Mouse (Mus musculus) kidney, adult 2 months (tissue): Measurements from ENCODE around the gene Unc45b. TPM values are rescaled to one million over a fixed set of nuclear protein-coding genes. Genes with fewer than 3 reads are reported as not detected.
A peak's percentile ranks its signal among the peaks of the same experiment; 100 is the strongest.

ENCODE experiments used
- DNase-seq: peaks from one replicate; pipeline ENCODE4 v3.0.0; 2021
- H3K27ac ChIP-seq: fragments of 200-500 bp; 2 replicates; pipeline ENCODE4 v1.5.1; 2012; ENCODE audit warnings: low read depth, low read length, control low read depth, inconsistent platforms; ENCODE audit not compliant: insufficient read depth
- H3K27me3 ChIP-seq: fragments of 200-500 bp; replicated peaks from 2 replicates; pipeline ENCODE4 v1.6.1; 2012; ENCODE audit warnings: mild to moderate bottlenecking, moderate library complexity, low read length, inconsistent platforms; ENCODE audit not compliant: control insufficient read depth, insufficient read depth
- H3K36me3 ChIP-seq: fragments of 200-500 bp; 2 replicates; pipeline ENCODE4 v1.6.1; 2012; ENCODE audit warnings: mild to moderate bottlenecking, moderate library complexity, low read length, inconsistent platforms; ENCODE audit not compliant: control insufficient read depth, insufficient read depth
- H3K4me1 ChIP-seq: fragments of 200-500 bp; 2 replicates; pipeline ENCODE4 v1.6.1; 2011; ENCODE audit warnings: low read length; ENCODE audit not compliant: control insufficient read depth, insufficient read depth
- H3K4me3 ChIP-seq: fragments of 200-500 bp; 2 replicates; pipeline ENCODE4 v1.5.1; 2011; ENCODE audit warnings: mild to moderate bottlenecking, low read depth, low read length, control low read depth; ENCODE audit not compliant: insufficient read depth
- CTCF ChIP-seq: fragments of 200-500 bp; conservative IDR thresholded peaks from 2 replicates; pipeline ENCODE4 v1.5.1; 2011; ENCODE audit warnings: low read depth, mild to moderate bottlenecking, control low read depth, low read length, moderate library complexity, mixed read lengths; ENCODE audit not compliant: insufficient read depth, insufficient read length
- POLR2A ChIP-seq: fragments of 200-500 bp; IDR thresholded peaks from one replicate; pipeline ENCODE4 v1.6.1; 2011; ENCODE audit warnings: low read depth, low read length, control low read depth
- WGBS: fragments of 180-500 bp; shearing (Covaris S2); methylation state at CpG from one replicate; pipeline ENCODE4 v1.1.7; 2018; 5-methylcytosine and 5-hydroxymethylcytosine counted together
- polyA plus RNA-seq: library from polyadenylated mRNA; depleted of rRNA; stranded (reverse); fragments of >200 nt; gene quantifications from 2 replicates; pipeline ENCODE4 v1.2.3, GENCODE M21; 2012

Gene Unc45b
- polyA plus RNA-seq, 1 experiment, result 7.9 TPM

- TF ChIP-seq POLR2A (no peak), CTCF (no peak)
- Histone ChIP-seq H3K27me3 (no peaks in the 10 kb centered on the region), H3K4me3 (peak overlapping the region; percentile 64), H3K36me3 (no peaks in the 10 kb centered on the region), H3K27ac (peak overlapping the region; percentile 98), H3K4me1 (no peaks in the 10 kb centered on the region)
- peak; percentile 89 for DNase-seq
- 7% methylated on average over 28 of the region's 28 CpGs for WGBS
Observed at GRCm38 (mm10) chr11:82951865-82952611, 41.7 kb downstream of the Unc45b start.

GRCm38 (mm10) chr11:82952612-82953542 is 42.5 kb downstream of the Unc45b start:
- no peaks in the 10 kb centered on the region for H3K4me1 ChIP-seq
- peak overlapping the region; percentile 64 for H3K4me3 ChIP-seq
- H3K36me3 ChIP-seq, result no peaks in the 10 kb centered on the region
- TF ChIP-seq CTCF (no peak), POLR2A (no peak)
- no peaks in the 10 kb centered on the region for H3K27me3 ChIP-seq
- H3K27ac ChIP-seq, result peak overlapping the region; percentile 81
- WGBS, result 50% methylated on average over 9 of the region's 9 CpGs
- peak; percentile 51 for DNase-seq

- WGBS, result 62% methylated on average over 6 of the region's 6 CpGs
- Histone ChIP-seq H3K4me1 (no peaks in the 10 kb centered on the region), H3K4me3 (peak overlapping the region; percentile 31; the same call in 1 of the 2 replicates), H3K36me3 (no peaks in the 10 kb centered on the region), H3K27me3 (no peaks in the 10 kb centered on the region), H3K27ac (no peak overlapping the region)
- TF ChIP-seq POLR2A (no peak), CTCF (no peak)
- no peak for DNase-seq
Observed at GRCm38 (mm10) chr11:82954631-82955030, 44.3 kb downstream of the Unc45b start.

- Histone ChIP-seq H3K4me1 (no peaks in the 10 kb centered on the region; the same call in 1 of the 2 replicates), H3K36me3 (no peaks in the 10 kb centered on the region; the same call in 1 of the 2 replicates), H3K27ac (no peak overlapping the region), H3K4me3 (no peak overlapping the region), H3K27me3 (no peaks in the 10 kb centered on the region)
- 64% methylated on average over 10 of the region's 10 CpGs for WGBS
- TF ChIP-seq POLR2A (no peak), CTCF (no peak)
- DNase-seq, result no peak
Observed at GRCm38 (mm10) chr11:82956925-82957324, 46.6 kb downstream of the Unc45b start.

GRCm38 (mm10) chr11:82959613-82960012 is 49.3 kb downstream of the Unc45b start:
- Histone ChIP-seq H3K27ac (no peak overlapping the region), H3K4me1 (no peaks in the 10 kb centered on the region; the same call in 1 of the 2 replicates), H3K27me3 (no peaks in the 10 kb centered on the region), H3K4me3 (no peak overlapping the region), H3K36me3 (no peaks in the 10 kb centered on the region; the same call in 1 of the 2 replicates)
- DNase-seq, result peak; percentile 71
- WGBS, result 17% methylated on average over 4 of the region's 4 CpGs
- peak; percentile 45 for TF ChIP-seq CTCF
- TF ChIP-seq POLR2A, result no peak

GRCm38 (mm10) chr11:82961743-82962142 is 51.4 kb downstream of the Unc45b start:
- DNase-seq, result no peak
- Histone ChIP-seq H3K4me1 (no peaks in the 10 kb centered on the region; the same call in 1 of the 2 replicates), H3K4me3 (no peak overlapping the region), H3K27me3 (no peaks in the 10 kb centered on the region), H3K27ac (no peak overlapping the region), H3K36me3 (no peaks in the 10 kb centered on the region; the same call in 1 of the 2 replicates)
- TF ChIP-seq CTCF (no peak), POLR2A (no peak)
- whole genome bisulfite sequencing, result 47% methylated on average over 2 of the region's 2 CpGs

GRCm38 (mm10) chr11:82962215-82962614 is 51.9 kb downstream of the Unc45b start:
- 77% methylated on average over 8 of the region's 8 CpGs for WGBS
- TF ChIP-seq CTCF, result no peak
- TF ChIP-seq POLR2A, result no peak
- H3K4me3 ChIP-seq, result no peak overlapping the region

More at GRCm38 (mm10) chr11:82962215-82962614, 51.9 kb downstream of the Unc45b start:
- DNase-seq, result no peak
- no peaks in the 10 kb centered on the region for H3K27me3 ChIP-seq
- H3K27ac ChIP-seq, result no peak overlapping the region
- H3K4me1 ChIP-seq, result no peaks in the 10 kb centered on the region; the same call in 1 of the 2 replicates
- H3K36me3 ChIP-seq, result no peaks in the 10 kb centered on the region; the same call in 1 of the 2 replicates
